Mouse (Mus musculus) MEL (cell line): ENCODE data around the gene Cpsf2. TPM values are rescaled to one million over a fixed set of nuclear protein-coding genes. Genes with fewer than 3 reads are reported as not detected.

Source experiments
- DNase-seq: peaks from one replicate; pipeline ENCODE4 v3.0.0; 2011; ENCODE audit warnings: low read depth, low spot score
- H3K27ac ChIP-seq: 2 replicates; pipeline ENCODE4 v1.5.1; 2012; ENCODE audit warnings: low read depth, mild to moderate bottlenecking, control low read depth, low read length, moderate library complexity; ENCODE audit not compliant: control insufficient read depth
- H3K27me3 ChIP-seq, 2 experiments: fragments of 150-350 bp in 1 of 2; sonication (generic) in 1 of 2; 2 replicates each; pipeline ENCODE4 v1.6.1; 2012; ENCODE audit warnings: low read length in 2 of 2, mild to moderate bottlenecking in 2 of 2, improper control_type of control experiment in 1 of 2, moderate library complexity in 1 of 2; ENCODE audit not compliant: insufficient read depth in 2 of 2, control insufficient read depth in 1 of 2
- H3K36me3 ChIP-seq, 2 experiments: 2 replicates each; pipeline ENCODE4 v1.6.1; 2012 to 2014; ENCODE audit warnings: low read length in 2 of 2, improper control_type of control experiment in 1 of 2, inconsistent platforms in 1 of 2, mild to moderate bottlenecking in 1 of 2; ENCODE audit not compliant: insufficient read depth in 2 of 2, control insufficient read depth in 1 of 2
- H3K4me1 ChIP-seq, 2 experiments: fragments of 150-350 bp in 1 of 2; sonication (generic) in 1 of 2; 2 replicates each; pipeline ENCODE4 v1.6.1; 2012; ENCODE audit warnings: low read length in 2 of 2, improper control_type of control experiment in 1 of 2, mild to moderate bottlenecking in 1 of 2; ENCODE audit not compliant: insufficient read depth in 2 of 2, control insufficient read depth in 1 of 2
- H3K4me3 ChIP-seq, 2 experiments: fragments of 150-350 bp in 1 of 2; sonication (generic) in 1 of 2; 2 replicates each; pipeline ENCODE4 v1.5.1; 2012; ENCODE audit warnings: low read depth in 2 of 2, low read length in 2 of 2, mild to moderate bottlenecking in 2 of 2, moderate library complexity in 2 of 2, control low read depth in 1 of 2, improper control_type of control experiment in 1 of 2; ENCODE audit not compliant: control insufficient read depth in 1 of 2, insufficient read depth in 1 of 2
- H3K79me2 ChIP-seq: 2 replicates; pipeline ENCODE4 v1.6.1; 2012; ENCODE audit warnings: mild to moderate bottlenecking, low read length, moderate library complexity; ENCODE audit not compliant: control insufficient read depth, poor library complexity, insufficient read depth
- H3K9ac ChIP-seq: 2 replicates; pipeline ENCODE4 v1.6.1; 2012; ENCODE audit warnings: low read depth, mild to moderate bottlenecking, control low read depth, low read length, moderate library complexity; ENCODE audit not compliant: control insufficient read depth, poor library complexity, severe bottlenecking
- H3K9me3 ChIP-seq: fragments of 150-350 bp; sonication (generic); replicated peaks from 2 replicates; pipeline ENCODE4 v1.6.1; 2012; ENCODE audit warnings: mild to moderate bottlenecking, low read length, improper control_type of control experiment, moderate library complexity; ENCODE audit not compliant: insufficient read depth
- CHD1 ChIP-seq: IDR thresholded peaks from 2 replicates; pipeline ENCODE4 v1.6.1; 2012; ENCODE audit warnings: low read depth, mild to moderate bottlenecking, inconsistent platforms, low read length, improper control_type of control experiment
- CHD2 ChIP-seq: IDR thresholded peaks from 2 replicates; pipeline ENCODE4 v1.6.1; 2011; ENCODE audit warnings: low read length, improper control_type of control experiment
- EP300 ChIP-seq, 2 experiments: IDR thresholded peaks; 2 replicates each; pipeline ENCODE4 v1.6.1; 2011; ENCODE audit warnings: improper control_type of control experiment in 2 of 2, low read length in 2 of 2, low read depth in 1 of 2, mild to moderate bottlenecking in 1 of 2
- ETS1 ChIP-seq: IDR thresholded peaks from 2 replicates; pipeline ENCODE4 v1.6.1; 2012; ENCODE audit warnings: low read depth, mild to moderate bottlenecking, inconsistent platforms, low read length, improper control_type of control experiment, moderate library complexity
- GATA1 ChIP-seq: IDR thresholded peaks from 2 replicates; pipeline ENCODE4 v1.6.1; 2011; ENCODE audit warnings: low read depth, low read length, improper control_type of control experiment
- JUND ChIP-seq: IDR thresholded peaks from 2 replicates; pipeline ENCODE4 v1.6.1; 2011; ENCODE audit warnings: low read depth, mild to moderate bottlenecking, improper control_type of control experiment, low read length
- MAFK ChIP-seq: IDR thresholded peaks from 2 replicates; pipeline ENCODE4 v1.6.1; 2011; ENCODE audit warnings: low read depth, mild to moderate bottlenecking, low read length, improper control_type of control experiment, borderline replicate concordance
- MAZ ChIP-seq: IDR thresholded peaks from 2 replicates; pipeline ENCODE4 v1.6.1; 2012; ENCODE audit warnings: low read depth, mild to moderate bottlenecking, inconsistent platforms, low read length, improper control_type of control experiment
- MXI1 ChIP-seq: IDR thresholded peaks from 2 replicates; pipeline ENCODE4 v1.6.1; 2011; ENCODE audit warnings: mild to moderate bottlenecking, low read depth, low read length, improper control_type of control experiment
- MYC ChIP-seq: IDR thresholded peaks from 2 replicates; pipeline ENCODE4 v1.6.1; 2011; ENCODE audit warnings: low read depth, mild to moderate bottlenecking, low read length, improper control_type of control experiment, moderate library complexity
- NELFE ChIP-seq: IDR thresholded peaks from 2 replicates; pipeline ENCODE4 v1.6.1; 2011; ENCODE audit warnings: low read depth, low read length, improper control_type of control experiment
- NRF1 ChIP-seq: IDR thresholded peaks from 2 replicates; pipeline ENCODE4 v1.6.1; 2014; ENCODE audit warnings: low read depth, mild to moderate bottlenecking, inconsistent platforms, low read length, improper control_type of control experiment, moderate library complexity; ENCODE audit not compliant: poor library complexity, insufficient read depth, severe bottlenecking
- POLR2AphosphoS2 ChIP-seq: IDR thresholded peaks from 2 replicates; pipeline ENCODE4 v1.6.1; 2011; ENCODE audit warnings: low read length, improper control_type of control experiment
- POLR2AphosphoS5 ChIP-seq: IDR thresholded peaks from 2 replicates; pipeline ENCODE4 v1.6.1; 2012; ENCODE audit warnings: low read depth, borderline replicate concordance, mild to moderate bottlenecking, inconsistent platforms, low read length, moderate library complexity, mixed read lengths
- RAD21 ChIP-seq: IDR thresholded peaks from 2 replicates; pipeline ENCODE4 v1.6.1; 2011; ENCODE audit warnings: mild to moderate bottlenecking, low read depth, low read length, improper control_type of control experiment
- RCOR1 ChIP-seq: IDR thresholded peaks from 2 replicates; pipeline ENCODE4 v1.6.1; 2012; ENCODE audit warnings: low read depth, mild to moderate bottlenecking, inconsistent platforms, low read length, improper control_type of control experiment
- SIN3A ChIP-seq: IDR thresholded peaks from 2 replicates; pipeline ENCODE4 v1.6.1; 2012; ENCODE audit warnings: low read length, improper control_type of control experiment, inconsistent platforms
- SMC3 ChIP-seq: IDR thresholded peaks from 2 replicates; pipeline ENCODE4 v1.6.1; 2011; ENCODE audit warnings: low read depth, low read length, improper control_type of control experiment
- TAL1 ChIP-seq: IDR thresholded peaks from 2 replicates; pipeline ENCODE4 v1.6.1; 2012; ENCODE audit warnings: mild to moderate bottlenecking, inconsistent platforms, low read length, moderate library complexity, mixed read lengths
- UBTF ChIP-seq: IDR thresholded peaks from 2 replicates; pipeline ENCODE4 v1.6.1; 2012; ENCODE audit warnings: low read depth, mild to moderate bottlenecking, inconsistent platforms, low read length, improper control_type of control experiment, moderate library complexity, borderline replicate concordance; ENCODE audit not compliant: insufficient read depth
- ZC3H11A ChIP-seq: IDR thresholded peaks from 2 replicates; pipeline ENCODE4 v1.6.1; 2012; ENCODE audit warnings: low read depth, mild to moderate bottlenecking, inconsistent platforms, low read length, improper control_type of control experiment
- ZKSCAN1 ChIP-seq: IDR thresholded peaks from 2 replicates; pipeline ENCODE4 v1.6.1; 2012; ENCODE audit warnings: low read depth, mild to moderate bottlenecking, inconsistent platforms, low read length, improper control_type of control experiment, moderate library complexity
- ZNF384 ChIP-seq: IDR thresholded peaks from 2 replicates; pipeline ENCODE4 v1.6.1; 2012; ENCODE audit warnings: low read depth, mild to moderate bottlenecking, inconsistent platforms, low read length, improper control_type of control experiment
- polyA plus RNA-seq, 2 experiments: library from polyadenylated mRNA; stranded (reverse) in 1 of 2; unstranded in 1 of 2; fragments of >175 nt in 1 of 2; fragments of >200 nt in 1 of 2; gene quantifications; 2 replicates each; pipeline versions ENCODE4 v1.2.1 to v1.2.4; 2012; ENCODE audit warnings: low replicate concordance in 2 of 2, low read depth in 1 of 2; ENCODE audit not compliant: insufficient read length in 2 of 2, insufficient read depth in 1 of 2, missing spikeins in 1 of 2
- total RNA-seq: library from RNA; depleted of rRNA; stranded (reverse); fragments of 300-350 nt; gene quantifications from 2 replicates; pipeline ENCODE4 v1.2.3, GENCODE M21; 2012

The Cpsf2 gene
- total and polyA plus RNA-seq, 3 experiments, result 52.1 to 109 (median 56.9) TPM

DNA sequence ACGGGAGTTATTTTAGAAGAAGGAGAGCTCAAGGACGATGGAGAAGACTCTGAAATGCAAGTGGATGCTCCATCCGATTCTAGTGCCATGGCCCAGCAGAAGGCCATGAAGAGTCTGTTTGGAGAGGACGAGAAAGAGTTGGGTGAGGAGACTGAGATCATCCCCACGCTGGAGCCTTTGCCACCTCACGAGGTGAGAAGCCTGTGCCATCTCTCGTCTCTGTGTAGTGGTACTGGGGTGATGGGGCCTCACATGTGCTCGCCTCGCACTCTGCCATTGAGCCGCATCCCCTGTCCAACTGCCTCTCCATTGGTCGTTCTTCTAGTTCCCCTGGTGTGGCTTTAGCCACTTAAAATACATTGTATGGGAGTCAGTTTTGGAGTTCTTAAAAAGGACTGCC lies 25.0 kb downstream of the Cpsf2 start:
- no peaks in the 10 kb centered on the region for H3K27me3 ChIP-seq
- TF ChIP-seq POLR2AphosphoS5 (no peak), ZKSCAN1 (no peak), ZNF384 (no peak), SIN3A (no peak)
- no peak for DNase-seq
- peaks cover 8 to 9% of the 10 kb centered on the region in 2 experiments for H3K4me1 ChIP-seq
- 0 out of 2 replicates have a peak, but pooled peaks cover 2% of the 10 kb centered on the region for H3K79me2 ChIP-seq
- H3K9me3 ChIP-seq, result no peaks in the 10 kb centered on the region
- no peak overlapping the region for H3K9ac ChIP-seq
- H3K4me3 ChIP-seq, result no peak overlapping the region
- H3K36me3 ChIP-seq, result peaks cover 17 to 25% of the 10 kb centered on the region in 2 experiments
- no peak overlapping the region for H3K27ac ChIP-seq

DNA sequence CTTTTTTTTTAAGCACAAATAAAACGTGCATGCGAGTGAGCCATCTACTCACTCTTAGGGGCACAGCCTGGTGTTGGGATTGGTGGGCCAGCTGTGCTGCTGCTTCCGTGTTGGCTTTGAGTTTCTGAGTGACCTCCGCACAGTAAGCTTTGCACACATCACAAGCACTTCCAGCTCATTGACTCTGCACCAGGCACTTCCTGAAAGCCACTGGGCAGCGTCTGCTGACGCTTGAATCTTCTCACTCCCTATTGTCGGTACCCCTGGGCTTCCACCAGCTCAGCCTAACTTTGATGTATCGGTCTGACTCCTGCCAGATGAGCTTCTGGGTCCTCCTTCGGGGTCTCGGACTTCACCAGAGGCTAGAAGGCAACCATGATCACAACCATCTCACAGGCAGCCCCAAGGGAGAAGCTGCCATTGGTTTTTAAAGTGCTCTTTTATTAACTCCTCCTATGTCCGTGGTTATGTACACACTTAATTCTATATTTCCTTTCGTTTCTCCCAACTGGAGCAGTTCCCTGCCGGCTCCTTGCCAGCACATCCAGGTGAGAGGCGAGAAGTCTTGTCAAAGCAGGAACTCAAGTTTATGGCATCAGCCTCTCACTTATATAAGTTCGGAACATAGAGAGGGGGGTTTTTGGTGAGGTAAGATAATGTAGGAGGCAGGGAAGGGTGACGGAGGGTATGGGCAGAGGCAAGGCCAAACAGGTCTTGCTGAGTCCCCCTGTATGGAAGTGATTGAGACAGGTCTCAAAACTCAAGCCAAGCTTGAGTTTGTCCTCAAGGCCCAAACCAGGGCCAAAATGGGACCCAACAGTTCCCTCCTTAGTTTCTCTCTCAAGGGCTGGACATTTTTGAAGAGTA lies 32.6 kb downstream of the Cpsf2 start:
- no peaks in the 10 kb centered on the region for H3K27me3 ChIP-seq
- no peaks in the 10 kb centered on the region; a peak in 1 of 4 replicates for H3K36me3 ChIP-seq
- no peaks in the 10 kb centered on the region for H3K9me3 ChIP-seq
- no peak overlapping the region for H3K27ac ChIP-seq
- no peak overlapping the region for H3K9ac ChIP-seq
- no peaks in the 10 kb centered on the region for H3K4me1 ChIP-seq
- DNase-seq, result no peak
- H3K79me2 ChIP-seq, result no peaks in the 10 kb centered on the region
- TF ChIP-seq NRF1 (no peak), POLR2AphosphoS2 (0 out of 2 replicates have a peak, but pooled peaks have one; percentile 46), SMC3 (no peak), MAZ (no peak), ETS1 (no peak)
- no peak overlapping the region for H3K4me3 ChIP-seq

- TF ChIP-seq EP300 (IDR thresholded peaks at IDR 0.05; ENCODE audit: low read depth in 1 of 2, low read length in 2 of 2) (no peak), ZC3H11A (no peak), NELFE (no peak), MXI1 (no peak), UBTF (no peak), RAD21 (no peak), MYC (no peak), RCOR1 (no peak), SMC3 (no peak), ZKSCAN1 (no peak), POLR2AphosphoS5 (no peak), CHD1 (no peak), ETS1 (no peak), GATA1 (no peak), JUND (no peak), MAZ (no peak), CHD2 (no peak), MAFK (no peak), TAL1 (no peak)
- Histone ChIP-seq H3K9me3 (no peaks in the 10 kb centered on the region), H3K4me3 (no peak overlapping the region), H3K4me1 (no peaks in the 10 kb centered on the region), H3K9ac (no peak overlapping the region), H3K27ac (no peak overlapping the region), H3K27me3 (no peaks in the 10 kb centered on the region), H3K36me3 (no peaks in the 10 kb centered on the region; a peak in 1 of 4 replicates), H3K79me2 (no peaks in the 10 kb centered on the region)
- no peak for DNase-seq
Observed at GRCm38 (mm10) chr12:102009551-102009950, 33.8 kb downstream of the Cpsf2 start.
